Mouse (Mus musculus) heart, adult 2 months (tissue): ENCODE results near the gene Elavl1. TPM values are rescaled to one million over a fixed set of nuclear protein-coding genes. Genes with fewer than 3 reads are reported as not detected.
A peak's percentile ranks its signal among the peaks of the same experiment; 100 is the strongest.

Experiments
- DNase-seq, 2 experiments: peaks; one replicate each; pipeline ENCODE4 v3.0.0; 2021
- H3K27ac ChIP-seq: fragments of 200-600 bp; 2 replicates; pipeline ENCODE4 v1.8.1; 2022
- H3K27me3 ChIP-seq: fragments of 200-500 bp; 2 replicates; pipeline ENCODE4 v1.6.1; 2012; ENCODE audit warnings: mild to moderate bottlenecking, low read length, inconsistent platforms, mixed read lengths; ENCODE audit not compliant: control insufficient read depth, insufficient read depth
- H3K36me3 ChIP-seq: fragments of 200-500 bp; 2 replicates; pipeline ENCODE4 v1.6.1; 2012; ENCODE audit warnings: low read length, inconsistent platforms; ENCODE audit not compliant: control insufficient read depth, insufficient read depth
- H3K4me1 ChIP-seq: fragments of 200-500 bp; 2 replicates; pipeline ENCODE4 v1.6.1; 2011; ENCODE audit warnings: low read length; ENCODE audit not compliant: control insufficient read depth, insufficient read depth
- H3K4me3 ChIP-seq: fragments of 200-600 bp; 2 replicates; pipeline ENCODE4 v1.8.1; 2022
- H3K79me2 ChIP-seq: fragments of 200-500 bp; replicated peaks from 2 replicates; pipeline ENCODE4 v1.6.1; 2012; ENCODE audit warnings: mild to moderate bottlenecking, inconsistent platforms, low read length, moderate library complexity, mixed read lengths; ENCODE audit not compliant: control insufficient read depth, insufficient read depth
- H3K9ac ChIP-seq: fragments of 200-500 bp; 2 replicates; pipeline ENCODE4 v1.6.1; 2012; ENCODE audit warnings: low read depth, mild to moderate bottlenecking, control low read depth, inconsistent platforms, low read length, mixed read lengths
- CTCF ChIP-seq: fragments of 200-600 bp; IDR thresholded peaks from 2 replicates; pipeline ENCODE4 v1.8.1; 2022; ENCODE audit warnings: antibody characterized with exemption, mild to moderate bottlenecking, moderate library complexity
- EP300 ChIP-seq: fragments of 200-500 bp; IDR thresholded peaks from 2 replicates; pipeline ENCODE4 v1.6.1; 2011; ENCODE audit warnings: low read depth, low read length, control low read depth; ENCODE audit not compliant: insufficient read depth
- POLR2A ChIP-seq: fragments of 200-500 bp; IDR thresholded peaks from 2 replicates; pipeline ENCODE4 v1.6.1; 2011; ENCODE audit warnings: mild to moderate bottlenecking, low read depth, low read length, control low read depth; ENCODE audit not compliant: insufficient read depth
- WGBS: fragments of 180-500 bp; shearing (Covaris S2); methylation state at CpG from one replicate; pipeline ENCODE4 v1.1.7; 2018; 5-methylcytosine and 5-hydroxymethylcytosine counted together
- intact Hi-C: fragments of 180-260 bp; cut with DNase I; formaldehyde crosslinking; loops from one replicate; pipeline ENCODE4 v1.15.1; 2025
- polyA plus RNA-seq: library from polyadenylated mRNA; depleted of rRNA; stranded (reverse); fragments of >200 nt; gene quantifications from 2 replicates; pipeline ENCODE4 v1.2.3, GENCODE M21; 2012
- total RNA-seq, 2 experiments: library from RNA; stranded (reverse); gene quantifications; 2 replicates each; pipeline ENCODE4 v1.2.3; 2021

The Elavl1 gene
- total and polyA plus RNA-seq, 3 experiments: 25.9 to 61.1 (median 60.0) TPM

DNA sequence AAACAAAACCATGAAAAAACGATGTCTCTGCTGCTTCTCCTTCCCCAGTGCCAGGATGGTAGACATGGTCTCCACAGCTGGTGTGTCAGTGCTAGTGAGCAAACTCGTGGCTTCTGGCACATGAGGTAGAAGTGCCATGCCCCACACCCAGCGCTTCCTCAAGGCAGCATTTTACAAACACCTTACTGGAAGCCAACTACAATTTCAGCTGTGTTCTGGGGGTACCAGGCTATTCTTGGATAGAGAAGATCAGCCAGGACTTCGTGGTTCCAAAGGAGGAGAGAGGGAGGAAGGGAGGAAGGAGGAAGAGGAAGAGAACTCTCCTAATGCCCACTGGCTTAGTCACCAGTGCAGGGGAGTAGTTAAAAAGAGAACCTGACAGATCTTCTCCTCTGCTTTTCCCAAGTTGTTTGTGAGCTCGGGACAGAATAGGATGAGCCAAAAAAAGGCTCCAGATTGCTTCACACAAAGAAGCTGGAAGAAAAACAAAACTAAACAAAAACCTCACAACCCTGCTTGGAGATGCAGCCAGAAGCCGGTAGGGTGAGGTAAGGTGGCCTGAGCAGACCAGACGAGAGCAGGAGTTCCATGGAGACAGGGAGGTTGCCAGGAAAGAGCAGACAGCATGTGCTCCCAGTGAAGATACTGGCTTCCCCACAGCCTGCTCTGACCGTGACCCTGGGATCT lies 62.0 kb downstream of the Elavl1 start:
- Histone ChIP-seq H3K4me1 (peaks cover 3% of the 10 kb centered on the region), H3K9ac (no peak overlapping the region), H3K27ac (no peak overlapping the region), H3K79me2 (no peaks in the 10 kb centered on the region), H3K36me3 (no peaks in the 10 kb centered on the region), H3K27me3 (no peaks in the 10 kb centered on the region), H3K4me3 (no peak overlapping the region)
- TF ChIP-seq POLR2A (no peak), CTCF (no peak), EP300 (no peak)
- WGBS: 72% methylated on average over 8 of the region's 8 CpGs
- intact Hi-C loops: no loop called here
- no peak for DNase-seq

DNA sequence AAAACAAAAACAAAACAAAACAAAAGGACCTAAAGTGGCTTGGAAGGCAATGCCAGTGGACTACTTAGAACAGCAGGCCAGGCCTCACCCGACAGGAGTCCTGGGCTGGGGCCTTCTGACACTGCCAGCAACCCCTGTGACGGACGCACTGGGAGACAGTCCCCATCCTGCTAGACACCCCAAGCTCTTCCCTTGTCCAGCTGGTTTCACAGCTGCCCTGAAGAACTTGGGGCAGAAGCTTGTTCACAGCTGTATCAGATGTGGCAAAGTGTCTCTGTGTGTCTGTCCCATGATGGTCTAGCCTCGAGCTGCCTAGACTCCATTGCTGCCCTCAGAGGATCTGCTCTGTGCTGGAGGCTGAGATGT lies 65.4 kb downstream of the Elavl1 start:
- 82% methylated on average over 4 of the region's 4 CpGs for WGBS
- intact Hi-C loops: loop anchor here (1.0 kb wide), 1 partner anchor 16 kb away; the partner anchor contains the start of gene Timm44
- Histone ChIP-seq H3K27me3 (no peaks in the 10 kb centered on the region), H3K4me3 (no peak overlapping the region), H3K79me2 (no peaks in the 10 kb centered on the region), H3K4me1 (peaks cover 3% of the 10 kb centered on the region), H3K9ac (no peak overlapping the region), H3K27ac (no peak overlapping the region), H3K36me3 (no peaks in the 10 kb centered on the region)
- DNase-seq: no peak
- no peak for TF ChIP-seq POLR2A
- TF ChIP-seq EP300: no peak
- no peak for TF ChIP-seq CTCF

DNA sequence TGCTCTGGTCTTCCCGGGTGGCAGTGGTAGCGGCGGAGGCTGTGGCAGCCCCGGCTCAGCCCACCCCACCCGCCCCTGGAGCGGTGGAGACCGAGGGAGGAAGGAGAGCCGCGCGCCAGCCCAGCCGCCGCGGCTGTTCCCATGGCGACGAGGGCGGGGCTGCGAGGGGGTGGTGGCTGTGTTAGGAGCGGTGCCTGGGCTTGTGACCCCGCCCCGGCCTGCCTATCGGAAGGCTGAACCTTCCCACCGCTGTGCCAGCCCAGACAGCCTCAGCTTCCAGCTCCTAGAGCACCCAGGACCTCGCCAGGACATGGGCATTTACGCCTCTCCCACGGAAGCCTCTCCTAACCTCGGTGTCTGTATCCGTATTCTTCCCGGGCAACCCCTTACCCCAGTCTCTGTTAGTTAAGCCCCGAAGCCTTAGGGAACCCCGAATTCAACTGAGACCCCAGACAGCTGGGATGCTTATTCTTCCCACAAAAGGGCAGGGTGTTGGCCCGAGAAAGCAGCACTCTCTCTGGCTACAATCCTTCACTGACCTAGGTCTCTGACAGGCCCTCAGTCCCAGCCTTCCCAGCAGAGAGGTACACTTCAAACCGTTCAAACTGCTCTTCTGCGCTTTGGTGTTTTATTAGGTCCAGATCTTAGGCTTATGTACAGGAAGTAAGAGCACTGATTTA lies 65.9 kb downstream of the Elavl1 start, which contains the start of gene Ctxn1:
Gene Ctxn1 (minus strand): TSS at position 150 of the 680 bp plus-strand sequence.
- peak; percentile 95 to 98 for DNase-seq
- Histone ChIP-seq H3K79me2 (no peaks in the 10 kb centered on the region), H3K27me3 (no peaks in the 10 kb centered on the region), H3K36me3 (no peaks in the 10 kb centered on the region), H3K9ac (peak within 1 kb of the TSS; percentile 40), H3K4me3 (peak within 1 kb of the TSS; percentile 56), H3K4me1 (peaks cover 3% of the 10 kb centered on the region), H3K27ac (no peak within 1 kb of the TSS; the same call in 1 of the 2 replicates)
- no peak for TF ChIP-seq EP300
- TF ChIP-seq POLR2A: 0 out of 2 replicates have a peak, but pooled peaks have one; percentile 36
- no peak for TF ChIP-seq CTCF
- WGBS: 6% methylated on average over 33 of the region's 33 CpGs
- intact Hi-C loops: loop anchor here (1.0 kb wide), 1 partner anchor 16 kb away; the partner anchor contains the start of gene Timm44

DNA sequence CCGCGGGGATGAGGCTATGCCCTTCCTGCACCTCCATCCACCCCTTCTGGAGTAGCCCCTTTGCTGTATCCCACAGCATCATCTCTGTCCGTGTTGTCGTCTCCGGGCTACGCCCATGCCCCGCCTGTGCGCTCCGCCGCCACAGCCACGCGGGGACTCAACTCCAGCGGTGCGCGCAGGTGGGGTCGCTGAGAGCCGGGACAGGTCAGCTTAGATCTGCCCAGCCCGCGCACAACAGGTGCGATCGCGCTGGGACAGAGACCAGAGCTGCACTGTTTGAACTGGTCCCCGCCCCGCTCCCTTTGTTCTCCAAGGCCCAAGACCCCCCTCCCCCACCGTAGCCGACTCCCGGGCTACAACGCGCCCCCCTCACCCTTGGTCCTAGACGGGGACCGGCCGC lies 66.5 kb downstream of the Elavl1 start:
- under 1% methylated on average over 32 of the region's 32 CpGs for WGBS
- intact Hi-C loops: loop anchor here (1.0 kb wide), 1 partner anchor 17 kb away; the partner anchor contains the start of gene Timm44
- DNase-seq: peak in 1 of 2 experiments; percentile 22
- Histone ChIP-seq H3K27me3 (no peaks in the 10 kb centered on the region), H3K4me1 (peaks cover 3% of the 10 kb centered on the region), H3K79me2 (no peaks in the 10 kb centered on the region), H3K36me3 (no peaks in the 10 kb centered on the region), H3K9ac (peak overlapping the region; percentile 40), H3K27ac (no peak overlapping the region; the same call in 1 of the 2 replicates), H3K4me3 (peak overlapping the region; percentile 56)
- TF ChIP-seq POLR2A (no peak), CTCF (no peak), EP300 (no peak)

DNA sequence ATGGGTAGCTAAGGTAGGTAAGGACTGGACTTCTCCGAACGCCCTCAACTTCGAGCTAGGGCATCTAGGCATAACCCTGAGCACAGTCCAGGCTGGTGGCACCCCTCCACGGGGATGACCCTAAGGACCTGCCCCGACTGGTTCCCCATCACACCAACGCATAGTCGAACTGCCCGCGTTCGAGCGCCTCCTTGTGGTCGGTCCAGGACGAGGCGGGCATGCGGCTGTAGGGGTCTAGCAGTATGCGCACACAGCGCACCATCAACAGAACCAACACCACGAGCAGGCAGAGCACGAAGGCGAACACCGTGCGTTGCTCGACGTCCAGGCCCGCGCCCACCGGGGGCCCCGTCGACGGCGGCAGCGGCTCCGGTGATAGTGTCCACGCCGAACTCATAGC lies 67.0 kb downstream of the Elavl1 start:
- peak; percentile 83 for TF ChIP-seq CTCF
- no peak for TF ChIP-seq POLR2A
- TF ChIP-seq EP300: no peak
- H3K27ac ChIP-seq: no peak overlapping the region
- H3K4me1 ChIP-seq: peaks cover 6% of the 10 kb centered on the region
- DNase-seq: peak; percentile 66 to 72
- 7% methylated on average over 35 of the region's 35 CpGs for WGBS
- no peaks in the 10 kb centered on the region for H3K27me3 ChIP-seq
- H3K4me3 ChIP-seq: peak overlapping the region; percentile 56
- H3K9ac ChIP-seq: peak overlapping the region; percentile 40; the same call in 1 of the 2 replicates
- intact Hi-C loops: no loop called here
- 0 out of 2 replicates have a peak, but pooled peaks cover 2% of the 10 kb centered on the region for H3K79me2 ChIP-seq
- no peaks in the 10 kb centered on the region for H3K36me3 ChIP-seq

DNA sequence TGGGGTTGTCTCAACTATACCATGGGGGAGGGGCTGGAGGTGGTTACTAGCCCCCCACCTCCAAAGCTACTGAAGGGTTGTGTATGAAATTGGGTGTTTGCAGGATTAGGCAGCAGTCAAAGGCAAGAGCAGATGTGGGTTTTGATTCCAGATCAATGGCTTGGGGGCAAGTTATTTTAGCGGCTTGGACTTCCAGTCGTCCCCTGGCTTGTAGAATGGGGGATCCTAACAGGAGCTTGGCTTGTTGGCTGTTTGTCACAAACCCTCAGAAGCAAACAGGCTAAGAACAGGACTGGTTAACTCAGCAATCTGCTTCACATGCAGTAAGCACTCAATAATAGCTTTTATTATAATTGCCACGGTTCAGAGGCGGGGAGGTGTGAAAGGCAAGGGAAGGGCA lies 67.9 kb downstream of the Elavl1 start:
- intact Hi-C loops: no loop called here
- H3K36me3 ChIP-seq: no peaks in the 10 kb centered on the region
- no peak overlapping the region for H3K9ac ChIP-seq

More for the DNA sequence above, 67.9 kb downstream of the Elavl1 start:
- no peak for TF ChIP-seq CTCF
- no peak for DNase-seq
- H3K4me3 ChIP-seq: no peak overlapping the region
- no peak overlapping the region for H3K27ac ChIP-seq
- WGBS: 87% methylated on average over 4 of the region's 4 CpGs
- peaks cover 8% of the 10 kb centered on the region for H3K4me1 ChIP-seq
- H3K79me2 ChIP-seq: 0 out of 2 replicates have a peak, but pooled peaks cover 2% of the 10 kb centered on the region
- no peaks in the 10 kb centered on the region for H3K27me3 ChIP-seq
